Mouse (Mus musculus): ENCODE measurements around the gene Nmt2.

The Nmt2 gene

DNA sequence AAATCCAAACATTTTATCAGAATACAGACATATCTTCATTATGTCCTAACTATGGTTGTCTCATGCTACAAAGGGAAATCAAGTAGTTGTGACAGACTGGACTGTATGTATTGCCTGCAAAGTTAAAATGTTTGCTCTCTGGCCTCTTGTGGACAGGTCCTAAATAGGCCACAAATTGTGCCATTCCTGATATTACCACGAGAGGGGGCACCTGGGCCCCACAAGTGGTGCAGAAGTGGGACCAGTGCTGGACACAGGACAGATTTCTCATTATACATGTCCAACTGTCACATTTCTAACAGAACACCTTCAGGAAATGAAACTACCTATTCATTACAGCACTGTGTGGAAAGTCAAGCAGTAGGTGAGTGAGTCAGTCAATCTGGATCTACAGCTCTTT is 43.3 kb downstream of the Nmt2 start:
- peak; percentile 65 for DNase-seq (ENCODE audit: low spot score)

DNA sequence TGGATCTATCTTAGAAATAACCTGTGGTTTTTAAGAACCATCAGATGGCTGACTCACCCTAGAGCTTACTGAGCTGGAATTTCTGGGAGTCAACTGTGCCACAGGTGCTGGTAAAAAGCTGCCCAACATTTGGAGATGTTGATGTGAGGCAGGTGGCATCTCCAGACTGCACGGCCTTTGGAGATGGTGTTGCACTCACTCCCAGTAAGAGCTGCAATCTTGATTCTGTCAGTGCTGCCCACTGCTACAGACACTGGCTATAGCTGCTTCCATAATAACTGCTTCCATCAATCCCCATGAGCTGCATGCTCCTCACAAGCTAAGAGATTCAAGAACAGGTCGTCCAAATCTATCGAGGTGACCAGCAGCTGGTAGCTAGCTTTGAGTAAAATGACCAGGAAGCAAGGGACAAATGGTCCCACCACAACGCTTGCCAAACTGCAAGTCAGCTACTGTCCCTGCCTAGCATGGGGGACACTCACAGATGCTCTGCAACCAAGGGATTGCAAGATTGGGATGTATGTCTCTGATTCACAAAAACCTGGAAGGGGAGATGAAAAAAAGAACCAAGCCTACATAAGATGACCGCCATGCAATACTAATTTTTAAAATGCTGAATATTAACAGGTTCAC is 47.2 kb downstream of the Nmt2 start:
- no peak for DNase-seq (ENCODE audit: low spot score)

DNA sequence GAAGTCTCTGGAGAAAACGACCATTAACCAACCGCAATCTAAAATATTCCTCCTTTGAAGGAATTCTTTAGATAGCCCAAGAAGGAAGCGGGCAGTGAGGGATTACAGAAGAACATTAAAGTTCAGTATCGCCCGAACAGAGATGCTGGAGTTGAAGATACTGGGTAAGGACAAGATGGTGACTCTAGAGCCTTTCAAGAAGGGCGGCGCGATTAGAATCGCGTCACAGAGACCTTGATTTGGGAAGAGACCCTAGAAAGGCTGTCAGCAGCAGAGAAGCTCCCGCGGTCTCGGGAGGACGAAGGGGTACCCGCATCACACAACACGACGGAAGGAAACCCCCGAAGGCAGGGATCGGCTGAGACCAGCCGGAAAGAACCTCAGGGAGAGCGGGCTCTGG is 48.0 kb downstream of the Nmt2 start:
- peak; percentile 53 for DNase-seq (ENCODE audit: low spot score)

DNA sequence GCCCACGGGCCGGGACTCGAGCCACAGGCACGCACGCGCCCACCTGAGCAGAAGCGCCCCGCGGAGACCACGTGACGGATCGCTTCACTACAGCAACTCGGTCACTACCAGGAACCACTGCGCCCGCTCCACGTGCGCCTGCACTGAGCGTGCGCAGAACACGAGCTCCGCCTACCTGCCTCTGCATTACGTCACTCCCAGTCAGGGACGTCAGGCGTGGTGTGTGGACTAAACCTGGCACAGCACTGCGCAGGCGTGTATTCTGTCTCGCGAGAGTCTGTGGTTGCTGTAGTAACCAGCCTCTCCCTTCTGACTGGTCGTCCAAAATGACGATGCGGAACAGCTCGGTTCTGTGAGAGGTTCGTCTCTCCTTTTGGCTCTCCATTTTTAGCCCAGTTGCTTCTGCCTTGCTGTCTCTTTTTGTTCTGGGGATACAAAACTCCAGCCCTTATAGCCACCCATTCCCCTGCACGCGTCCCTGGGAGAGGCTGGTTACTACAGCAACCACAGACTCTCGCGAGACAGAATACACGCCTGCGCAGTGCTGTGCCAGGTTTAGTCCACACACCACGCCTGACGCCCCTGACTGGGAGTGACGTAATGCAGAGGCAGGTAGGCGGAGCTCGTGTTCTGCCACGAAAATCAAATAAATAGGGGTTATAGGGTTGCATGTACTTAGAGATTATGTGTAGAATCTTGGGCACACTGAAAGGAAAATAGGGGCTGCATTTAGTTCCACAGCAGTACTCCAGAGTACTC is 48.7 kb downstream of the Nmt2 start, which contains the start of gene Rpp38:
Rpp38 (minus strand) TSS at position 160 of the 759 bp plus-strand sequence.
- peak; percentile 94 for DNase-seq (ENCODE audit: low spot score)

DNA sequence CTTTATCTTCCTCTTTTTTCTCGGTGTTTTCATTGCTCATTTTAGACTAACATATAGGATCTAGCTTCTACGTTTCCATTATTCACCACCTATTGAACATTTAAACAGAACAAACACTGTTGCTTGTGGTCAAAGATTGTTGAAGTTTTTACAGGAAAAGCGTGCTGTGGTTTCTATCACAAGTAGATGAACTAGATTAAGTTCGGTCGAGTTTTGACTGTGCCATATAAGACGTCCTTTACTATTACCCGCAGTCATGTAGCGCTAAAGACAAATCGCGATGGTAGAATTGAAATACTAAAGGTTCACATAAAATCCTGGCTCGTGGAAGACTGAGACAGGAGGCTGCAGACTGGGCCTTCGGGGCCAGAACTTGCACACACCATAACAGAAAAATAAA is 49.7 kb downstream of the Nmt2 start:
- DNase-seq (ENCODE audit: low spot score), result no peak

DNA sequence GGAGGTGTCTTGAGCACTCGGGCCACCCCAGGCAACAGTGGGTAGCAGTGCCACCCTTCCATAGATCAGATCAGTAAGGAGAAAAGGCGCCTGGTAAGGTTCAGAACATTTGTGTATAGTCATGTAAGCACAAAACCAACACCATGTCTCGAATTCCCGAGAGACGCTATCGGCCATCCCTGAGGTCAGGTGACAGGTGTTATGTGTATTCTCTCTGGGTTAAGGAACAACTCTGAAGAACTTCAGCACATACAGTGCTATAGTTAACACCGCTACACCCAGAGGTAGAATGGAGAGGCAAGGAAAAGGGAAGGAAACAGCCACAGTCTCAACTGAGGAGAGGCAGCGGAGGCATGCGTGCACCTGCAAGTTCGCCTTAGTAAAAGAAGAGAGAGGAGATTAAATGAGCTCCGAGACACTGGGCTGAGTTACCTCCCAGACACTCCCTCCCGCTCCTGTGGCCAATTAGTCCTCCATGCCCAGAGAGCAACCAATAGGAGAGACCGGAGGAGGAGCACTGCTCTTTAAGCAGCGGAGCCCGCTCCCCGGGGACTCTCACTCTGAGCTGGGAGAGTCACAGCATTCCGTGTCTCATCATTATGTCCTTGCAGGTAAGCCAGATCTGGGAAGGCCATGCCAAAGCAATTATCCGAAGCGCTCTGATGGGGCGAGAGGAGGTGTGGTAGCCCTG is 51.7 kb downstream of the Nmt2 start, which contains the start of gene Acbd7:
Acbd7 (plus strand) TSS at position 558 of the 691 bp plus-strand sequence.
- DNase-seq (ENCODE audit: low spot score), result peak; percentile 79

GRCm38 (mm10) chr2:3348422-3348821 is 64.4 kb downstream of the Nmt2 start:
- DNase-seq (ENCODE audit: low spot score), result no peak

DNA sequence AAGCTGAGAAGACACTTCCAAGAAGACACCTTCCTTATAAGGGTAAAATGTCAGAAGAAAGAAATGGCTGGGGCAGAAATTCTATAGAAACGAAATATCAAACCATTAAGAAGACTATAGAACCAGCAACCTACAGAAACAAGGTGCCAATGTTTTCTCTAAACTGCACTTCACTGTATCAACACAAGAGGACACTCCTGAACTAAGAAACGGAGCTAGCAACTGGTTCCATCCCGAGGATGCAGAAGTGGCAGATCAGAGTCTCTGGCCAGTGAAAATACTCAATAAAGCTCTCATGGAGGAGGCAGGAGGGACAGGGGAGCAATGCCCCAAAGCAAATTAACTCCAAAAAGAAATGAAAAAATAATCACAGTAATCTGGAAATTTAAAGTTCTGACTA is 64.9 kb downstream of the Nmt2 start:
- DNase-seq (ENCODE audit: low spot score), result no peak

- no peak for DNase-seq (ENCODE audit: low spot score)
Observed at GRCm38 (mm10) chr2:3353160-3353559, 69.1 kb downstream of the Nmt2 start.

DNA sequence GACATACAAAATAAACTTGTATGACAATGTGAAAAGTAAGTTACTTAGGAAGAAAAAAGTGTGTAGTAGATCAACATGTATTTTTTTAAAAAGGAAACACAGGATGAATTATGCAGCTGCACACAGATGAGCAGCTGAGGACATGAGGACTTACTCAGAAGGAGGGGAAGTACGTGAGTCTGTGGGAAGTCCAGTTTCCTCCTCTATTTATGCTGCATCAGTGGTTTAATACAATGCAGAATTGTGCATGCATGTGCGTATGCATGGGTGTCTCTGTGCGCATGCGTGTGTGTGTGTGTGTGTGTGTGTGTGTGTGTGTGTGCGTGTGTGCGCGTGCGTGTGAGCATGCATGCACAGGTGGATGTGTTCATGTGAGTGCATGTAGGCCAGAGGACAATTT is 71.8 kb downstream of the Nmt2 start:
- DNase-seq (ENCODE audit: low spot score), result no peak

DNA sequence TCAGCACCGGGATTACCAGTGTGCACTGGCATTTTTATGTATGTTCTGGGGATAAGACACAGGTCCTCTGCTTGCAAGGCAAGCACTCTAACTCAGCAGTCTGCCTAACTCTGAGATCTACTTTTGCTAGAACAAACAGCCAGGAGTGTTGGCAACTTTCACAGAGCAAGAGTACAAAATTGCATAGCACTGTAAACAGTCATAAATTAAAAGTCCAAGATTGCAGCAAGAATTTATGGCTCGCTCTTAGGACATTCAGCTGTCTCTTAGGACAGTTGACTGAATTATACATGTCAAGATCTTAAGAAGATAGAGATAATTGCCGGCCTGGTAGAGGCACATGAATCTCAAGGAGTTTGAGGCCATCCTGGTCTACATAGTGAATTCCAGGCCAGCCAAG is 72.3 kb downstream of the Nmt2 start:
- DNase-seq (ENCODE audit: low spot score), result no peak

GRCm38 (mm10) chr2:3357887-3358286 is 73.9 kb downstream of the Nmt2 start:
- DNase-seq (ENCODE audit: low spot score), result no peak

DNA sequence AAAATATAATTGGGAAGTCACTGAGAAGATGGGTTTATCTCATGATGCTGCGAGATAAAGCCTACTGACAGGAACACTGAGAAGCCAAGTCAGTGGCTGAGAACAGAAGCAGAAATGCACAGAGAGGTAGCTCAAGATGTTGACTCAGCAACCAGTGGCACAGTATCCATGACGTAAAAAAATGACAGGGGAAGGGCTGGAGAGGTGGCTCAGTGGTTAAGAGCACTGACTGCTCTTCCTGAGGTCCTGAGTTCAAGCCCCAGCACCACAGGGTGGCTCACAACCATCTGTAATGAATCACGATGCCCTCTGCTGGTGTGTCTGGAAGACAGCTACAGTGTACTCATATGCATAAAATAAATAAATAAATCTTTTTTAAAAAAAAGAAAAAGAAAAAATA is 77.1 kb downstream of the Nmt2 start:
- no peak for DNase-seq (ENCODE audit: low spot score)

DNA sequence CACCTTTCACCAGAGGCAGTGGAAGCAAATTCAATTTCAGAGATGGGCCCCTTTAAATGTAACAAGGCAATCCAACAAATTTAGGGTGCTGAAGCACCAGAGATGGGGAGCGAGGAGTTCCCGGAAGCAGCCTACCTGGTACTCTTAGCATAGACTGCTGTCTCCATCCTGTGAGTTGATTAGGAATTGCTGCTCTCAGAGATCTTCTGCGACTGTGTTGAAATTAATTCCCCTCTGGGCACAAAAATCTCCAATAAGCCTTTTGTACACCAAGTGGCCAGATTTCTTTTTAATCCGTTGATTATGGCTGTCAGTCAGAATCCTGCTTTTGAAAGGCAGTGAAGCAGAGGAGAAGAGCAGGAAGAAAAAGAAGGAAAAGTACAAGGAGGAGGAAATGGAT is 81.1 kb downstream of the Nmt2 start:
- DNase-seq (ENCODE audit: low spot score), result no peak

Measured in c-Kit-positive CD71-positive TER-119-positive erythroid progenitor cells, embryonic 14.5 days (primary cell).